Mouse (Mus musculus) v-Abl transformed pro-B cells (cell line): ENCODE data around the gene Gpatch1.

Experiments used
- in situ Hi-C, 2 experiments: fragments of 400-800 bp; cut with MboI; formaldehyde crosslinking; loops; one replicate each; pipeline ENCODE4 v1.15.1; 2025; ENCODE audit not compliant: unreplicated experiment in 2 of 2

The Gpatch1 gene

DNA sequence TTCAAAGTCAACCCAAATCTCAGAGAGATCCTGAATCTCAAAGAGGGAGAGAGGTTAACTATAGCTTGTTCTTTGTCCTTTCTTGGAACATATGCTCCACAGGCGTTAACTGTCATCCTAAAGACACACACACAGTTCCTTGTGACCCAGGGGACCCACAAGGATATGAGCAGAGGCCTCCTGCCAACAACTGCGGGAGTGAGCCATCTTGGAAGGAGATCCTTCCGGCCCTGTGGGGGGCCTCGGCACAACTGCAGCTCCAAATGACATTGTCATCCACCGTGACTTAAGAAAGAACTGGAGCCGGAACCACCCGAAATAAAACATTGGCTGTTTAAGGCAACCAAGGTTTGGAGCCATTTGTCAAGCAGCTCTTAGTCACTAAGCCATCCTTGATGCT, 59.9 kb downstream of the Gpatch1 start:
- in situ Hi-C loops, result loop anchor here in 1 of 2 experiments (5.0 to 25.0 kb wide), 2 partner anchors 226 to 1471 kb away; no protein-coding TSS in a partner anchor

DNA sequence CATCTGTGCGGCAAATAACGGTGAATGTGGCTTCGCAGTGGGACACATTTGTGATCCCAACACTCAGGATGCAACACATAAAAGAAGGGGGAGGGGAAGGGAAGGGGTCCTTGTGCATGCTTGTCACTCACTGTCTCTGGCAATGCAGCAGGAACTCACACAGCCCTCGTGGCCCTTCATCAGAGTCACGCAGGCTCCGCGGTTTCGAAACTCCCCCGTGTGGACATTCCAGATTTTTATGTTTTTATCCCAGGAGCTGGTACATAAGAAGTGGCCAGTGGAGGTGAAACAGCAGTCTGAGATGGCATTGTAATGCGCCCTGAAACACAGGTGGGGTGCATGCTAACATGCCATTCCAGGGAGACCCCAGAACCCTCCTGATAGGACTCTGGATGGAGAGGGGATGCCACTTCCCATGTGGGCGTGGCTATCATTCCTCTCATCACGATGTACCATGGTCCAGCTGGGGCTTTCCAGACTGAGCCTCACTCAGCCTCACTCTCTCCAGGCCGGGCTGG, 66.1 kb downstream of the Gpatch1 start:
- in situ Hi-C loops, result loop anchor here in 1 of 2 experiments (25.0 kb wide), 1 partner anchor 1465 kb away; no protein-coding TSS in a partner anchor

DNA sequence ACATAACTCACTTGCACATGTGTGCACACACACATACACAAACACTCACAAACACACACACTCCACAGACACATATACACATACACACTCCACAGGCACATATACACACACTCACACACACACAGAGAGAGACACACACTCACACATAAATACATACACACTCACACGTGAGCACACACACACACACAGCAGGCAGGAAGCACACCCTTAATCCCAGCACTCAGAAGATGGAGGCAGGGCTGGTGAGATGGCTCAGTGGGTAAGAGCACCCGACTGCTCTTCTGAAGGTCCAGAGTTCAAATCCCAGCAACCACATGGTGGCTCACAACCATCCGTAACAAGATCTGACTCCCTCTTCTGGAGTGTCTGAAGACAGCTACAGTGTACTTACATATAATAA, 80.3 kb downstream of the Gpatch1 start:
- in situ Hi-C loops, result loop anchor here (10.0 kb wide), 2 partner anchors 157 to 843 kb away; partner anchors contain the start of genes Cep89 (in 1 of the 2), Faap24 (in 1 of the 2) and Lsm14a (in 1 of the 2)

DNA sequence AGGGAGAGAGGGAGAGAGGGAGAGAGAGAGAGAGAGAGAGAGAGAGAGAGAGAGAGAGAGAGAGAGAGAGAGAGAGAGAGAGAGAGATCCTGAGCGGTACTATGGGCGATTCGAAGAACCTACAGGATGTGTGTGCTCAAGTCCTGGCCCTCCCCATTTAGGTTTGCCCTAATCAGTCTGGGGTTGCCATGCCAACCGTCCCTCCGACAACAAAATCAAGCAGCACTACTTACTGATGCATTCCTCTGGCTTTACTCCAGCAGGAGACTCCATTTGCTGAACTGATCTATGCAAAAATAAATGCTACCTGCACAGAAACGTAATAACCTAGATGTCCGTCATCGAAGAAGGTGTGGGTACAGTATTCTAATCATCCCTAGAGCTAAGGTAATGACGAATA, 82.9 kb downstream of the Gpatch1 start:
- in situ Hi-C loops, result loop anchor here (10.0 kb wide), 2 partner anchors 159 to 841 kb away; partner anchors contain the start of genes Cep89 (in 1 of the 2), Faap24 (in 1 of the 2) and Lsm14a (in 1 of the 2)

DNA sequence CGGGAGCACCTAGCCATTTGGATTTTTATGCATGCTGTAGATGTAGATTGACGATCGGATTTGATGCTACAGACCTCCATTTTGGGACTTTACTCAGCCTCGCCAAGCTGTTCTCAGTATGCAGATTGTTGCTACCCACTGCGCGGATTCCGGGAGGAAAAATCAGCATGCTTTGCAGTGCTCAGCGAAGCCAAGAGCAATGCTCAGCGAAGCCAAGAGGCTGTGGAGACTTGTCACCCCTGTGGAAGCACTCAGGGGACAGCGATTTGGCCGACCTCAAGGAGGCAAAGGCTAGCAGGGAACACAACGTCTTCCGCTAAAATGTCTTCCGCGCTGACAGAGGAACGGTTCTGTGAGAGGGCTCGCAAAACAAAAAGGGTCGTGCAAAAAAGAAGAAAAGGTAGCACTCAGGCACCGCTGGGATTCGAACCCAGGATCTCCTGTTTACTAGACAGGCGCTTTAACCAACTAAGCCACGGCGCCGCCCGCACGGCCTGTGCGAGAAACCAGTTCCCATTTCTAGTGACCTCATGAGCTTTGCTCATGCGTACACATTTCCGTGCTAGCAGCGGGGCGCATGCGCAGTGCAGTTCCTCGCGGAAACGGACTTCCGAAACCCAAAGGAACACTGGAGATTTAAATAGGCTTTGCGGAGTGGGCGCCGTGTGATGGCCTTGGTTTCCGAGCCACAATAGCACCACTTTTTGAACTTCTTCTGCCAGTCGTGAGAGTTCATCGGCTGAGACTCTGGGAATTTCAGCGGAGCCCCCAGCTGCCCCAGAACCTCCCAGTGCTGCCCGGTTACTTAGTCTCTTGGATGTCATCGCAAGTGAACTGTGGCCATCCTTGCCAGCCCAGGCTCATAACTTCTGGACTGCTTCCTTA, 83.6 kb downstream of the Gpatch1 start:
- in situ Hi-C loops, result loop anchor here (5.0 to 10.0 kb wide), 3 partner anchors 160 to 840 kb away; partner anchors contain the start of genes Cep89 (in 1 of the 2), Faap24 (in 1 of the 2) and Lsm14a (in 1 of the 2)

DNA sequence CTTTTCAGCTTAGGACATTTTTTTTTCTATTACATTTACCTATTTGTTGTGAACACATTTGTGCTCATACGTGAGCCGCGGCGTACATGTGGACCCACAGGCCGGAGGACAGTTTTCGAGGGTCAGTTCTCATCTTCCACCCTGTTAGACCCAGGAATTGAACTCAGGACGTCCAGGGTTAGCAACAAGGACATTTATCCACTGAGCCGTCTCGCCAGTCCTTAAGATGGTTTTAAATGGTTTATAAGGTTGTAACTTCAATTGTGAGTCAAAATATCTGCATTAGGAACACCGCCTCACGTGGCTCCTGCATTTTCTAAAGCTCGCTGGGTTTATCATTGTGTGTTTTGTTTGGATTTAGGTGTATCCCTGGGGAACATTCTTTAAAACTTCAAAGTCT, 84.4 kb downstream of the Gpatch1 start:
- in situ Hi-C loops, result loop anchor here (5.0 to 10.0 kb wide), 3 partner anchors 161 to 839 kb away; partner anchors contain the start of genes Cep89 (in 1 of the 2), Faap24 (in 1 of the 2) and Lsm14a (in 1 of the 2)

DNA sequence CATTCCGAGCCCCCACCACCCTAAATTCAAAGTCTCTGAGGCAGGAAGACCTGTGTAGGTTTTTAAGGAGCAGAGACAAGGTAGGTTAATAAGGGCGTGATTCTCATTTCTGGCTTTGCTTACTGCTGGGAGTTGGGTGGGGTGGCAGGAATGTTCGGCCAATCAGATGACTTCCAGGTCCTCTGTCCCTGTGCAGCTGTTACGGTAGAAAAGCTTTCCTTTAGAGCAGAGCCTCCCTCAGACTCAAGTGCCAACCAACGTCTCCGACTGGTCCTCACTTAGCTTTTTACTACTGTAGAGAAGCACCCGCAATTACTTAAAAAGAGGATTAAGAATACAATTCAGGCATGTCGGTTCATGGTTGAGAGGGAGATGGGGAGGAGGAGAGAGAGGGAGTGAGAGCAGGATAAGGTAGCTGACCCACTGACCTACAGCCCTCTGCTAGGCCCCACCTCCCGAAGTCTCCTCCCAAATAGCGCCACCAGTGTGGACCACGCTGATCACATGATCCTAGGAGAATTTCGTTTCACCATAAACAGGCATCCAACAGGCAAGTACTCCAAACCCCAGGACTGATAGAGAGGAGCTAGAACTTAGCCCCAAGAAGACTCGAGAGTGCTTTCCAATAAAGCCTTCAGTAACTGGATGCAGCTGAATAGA, 85.3 kb downstream of the Gpatch1 start:
- in situ Hi-C loops, result loop anchor here (5.0 to 10.0 kb wide), 3 partner anchors 162 to 838 kb away; partner anchors contain the start of genes Cep89 (in 1 of the 2), Faap24 (in 1 of the 2) and Lsm14a (in 1 of the 2)

DNA sequence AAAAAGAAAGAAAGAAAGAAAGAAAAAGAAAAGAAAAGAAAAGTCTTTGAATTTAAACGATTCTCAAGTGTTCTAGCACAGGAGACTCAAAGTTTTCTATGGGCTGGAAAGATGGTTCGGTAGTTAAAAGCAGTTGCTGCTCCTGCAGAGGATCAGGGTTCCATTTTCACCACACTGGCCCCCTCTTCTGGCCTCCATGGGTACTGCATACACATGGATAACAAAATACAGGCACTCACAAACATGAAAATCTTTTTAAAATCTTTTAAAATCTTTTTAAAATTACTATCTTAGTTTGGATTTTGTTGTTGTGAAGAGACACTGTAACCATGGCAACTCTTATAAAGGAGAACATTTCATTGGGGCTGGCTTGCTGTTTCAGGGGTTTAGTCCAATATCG, 87.9 kb downstream of the Gpatch1 start:
- in situ Hi-C loops, result loop anchor here (5.0 to 10.0 kb wide), 3 partner anchors 164 to 836 kb away; partner anchors contain the start of genes Cep89 (in 1 of the 2), Faap24 (in 1 of the 2) and Lsm14a (in 1 of the 2)
